Mouse (Mus musculus) midbrain, embryonic 12.5 days (tissue): Measurements from ENCODE around the gene Rnf213. TPM values are rescaled to one million over a fixed set of nuclear protein-coding genes. Genes with fewer than 3 reads are reported as not detected.

Experiments
- ATAC-seq: fragments of 200-750 bp; cut with Nextera tagmentation; 2 replicates; pipeline ENCODE4 v1.8.0; 2017; ENCODE audit warnings: low read depth, moderate TSS enrichment, moderate library complexity; ENCODE audit not compliant: low FRiP score
- H3K27ac ChIP-seq: fragments of 300-500 bp; sonication (generic); replicated peaks from 2 replicates; pipeline ENCODE4 v1.5.1; 2016; ENCODE audit warnings: mild to moderate bottlenecking
- H3K27me3 ChIP-seq: fragments of 300-500 bp; sonication (generic); 2 replicates; pipeline ENCODE4 v1.6.1; 2016; ENCODE audit warnings: mild to moderate bottlenecking
- H3K36me3 ChIP-seq: fragments of 300-500 bp; sonication (generic); 2 replicates; pipeline ENCODE4 v1.6.1; 2016
- H3K4me1 ChIP-seq: fragments of 300-500 bp; sonication (generic); 2 replicates; pipeline ENCODE4 v1.6.1; 2016
- H3K4me2 ChIP-seq: fragments of 300-500 bp; sonication (generic); replicated peaks from 2 replicates; pipeline ENCODE4 v1.6.1; 2016; ENCODE audit warnings: mild to moderate bottlenecking, moderate library complexity
- H3K4me3 ChIP-seq: fragments of 300-500 bp; sonication (generic); 2 replicates; pipeline ENCODE4 v1.5.1; 2016; ENCODE audit warnings: mild to moderate bottlenecking
- H3K9ac ChIP-seq: fragments of 300-500 bp; sonication (generic); replicated peaks from 2 replicates; pipeline ENCODE4 v1.6.1; 2016; ENCODE audit warnings: mild to moderate bottlenecking, moderate library complexity
- H3K9me3 ChIP-seq: fragments of 300-500 bp; sonication (generic); 2 replicates; pipeline ENCODE4 v1.6.1; 2016; ENCODE audit warnings: mild to moderate bottlenecking
- WGBS: fragments of 180-500 bp; shearing (Covaris S2); methylation state at CpG from one replicate; pipeline ENCODE4 v1.1.7; 2016; 5-methylcytosine and 5-hydroxymethylcytosine counted together
- polyA plus RNA-seq: library from polyadenylated mRNA; unstranded; fragments of >200 nt; fragmentation: Nextera tagmentation; extraction: Ambion mirVana; gene quantifications from 2 replicates; pipeline ENCODE4 v1.2.1, GENCODE M21; 2016

Gene Rnf213
- polyA plus RNA-seq, 1 experiment from 2014 or later, result 1.2 TPM

- 93% methylated on average over 4 of the region's 4 CpGs for whole genome bisulfite sequencing
These were observed 85.0 kb downstream of the Rnf213 start for GRCm38 (mm10) chr11:119477876-119478275.

GRCm38 (mm10) chr11:119490861-119491689 lies 98.2 kb downstream of the Rnf213 start, which contains the start of gene Endov:
Endov (plus strand) TSS chr11:119491347.
- WGBS, result under 1% methylated on average over 60 of the region's 66 CpGs
- Histone ChIP-seq H3K9ac (peak within 1 kb of the TSS; percentile 90), H3K27me3 (peaks cover 14% of the 10 kb centered on the region; the same call in 1 of the 2 replicates), H3K36me3 (peaks cover 12% of the 10 kb centered on the region), H3K27ac (peak within 1 kb of the TSS; percentile 92), H3K4me1 (peaks cover 25% of the 10 kb centered on the region), H3K9me3 (no peaks in the 10 kb centered on the region), H3K4me3 (peak within 1 kb of the TSS; percentile 85), H3K4me2 (peak within 1 kb of the TSS; percentile 85)
- ATAC-seq, result peak; percentile 94

More at GRCm38 (mm10) chr11:119477876-119478275, 85.0 kb downstream of the Rnf213 start:
- no peaks in the 10 kb centered on the region for H3K36me3 ChIP-seq
- no peak overlapping the region for H3K4me3 ChIP-seq
- no peaks in the 10 kb centered on the region for H3K4me1 ChIP-seq
- no peak overlapping the region for H3K4me2 ChIP-seq
- H3K27me3 ChIP-seq, result no peaks in the 10 kb centered on the region
- H3K27ac ChIP-seq, result no peak overlapping the region
- no peak overlapping the region for H3K9ac ChIP-seq
- no peak for ATAC-seq
- H3K9me3 ChIP-seq, result no peaks in the 10 kb centered on the region

- Histone ChIP-seq H3K27me3 (peaks cover 14% of the 10 kb centered on the region; the same call in 1 of the 2 replicates), H3K4me2 (peak overlapping the region; percentile 85), H3K9me3 (no peaks in the 10 kb centered on the region), H3K27ac (peak overlapping the region; percentile 92), H3K9ac (peak overlapping the region; percentile 90), H3K4me3 (peak overlapping the region; percentile 85), H3K4me1 (peaks cover 25% of the 10 kb centered on the region), H3K36me3 (peaks cover 12% of the 10 kb centered on the region)
- no peak for ATAC-seq
- 7% methylated on average over 27 of the region's 27 CpGs for WGBS
These were observed 98.8 kb downstream of the Rnf213 start for GRCm38 (mm10) chr11:119491690-119492087.

GRCm38 (mm10) chr11:119492830-119493229 lies 99.9 kb downstream of the Rnf213 start:
- peak overlapping the region; percentile 85; the same call in 1 of the 2 replicates for H3K4me3 ChIP-seq
- H3K4me2 ChIP-seq, result peak overlapping the region; percentile 85
- 96% methylated on average over 6 of the region's 6 CpGs for WGBS
- no peaks in the 10 kb centered on the region for H3K9me3 ChIP-seq
- no peak for ATAC-seq
- H3K27me3 ChIP-seq, result peaks cover 14% of the 10 kb centered on the region; the same call in 1 of the 2 replicates
- no peak overlapping the region for H3K27ac ChIP-seq
- H3K36me3 ChIP-seq, result peaks cover 13% of the 10 kb centered on the region
- peaks cover 25% of the 10 kb centered on the region for H3K4me1 ChIP-seq
- H3K9ac ChIP-seq, result peak overlapping the region; percentile 90

- H3K36me3 ChIP-seq, result peaks cover 20% of the 10 kb centered on the region
- no peak for ATAC-seq
- no peak overlapping the region for H3K9ac ChIP-seq
- no peak overlapping the region for H3K27ac ChIP-seq
- H3K27me3 ChIP-seq, result peaks cover 14% of the 10 kb centered on the region; the same call in 1 of the 2 replicates
- H3K9me3 ChIP-seq, result no peaks in the 10 kb centered on the region
- H3K4me1 ChIP-seq, result peaks cover 25% of the 10 kb centered on the region
- 85% methylated on average over 4 of the region's 4 CpGs for WGBS
- no peak overlapping the region for H3K4me2 ChIP-seq
- no peak overlapping the region for H3K4me3 ChIP-seq
These were observed 100.6 kb downstream of the Rnf213 start for GRCm38 (mm10) chr11:119493516-119493915.

- Histone ChIP-seq H3K4me2 (no peak overlapping the region), H3K9ac (no peak overlapping the region), H3K27me3 (no peaks in the 10 kb centered on the region), H3K9me3 (no peaks in the 10 kb centered on the region), H3K36me3 (peaks cover 43% of the 10 kb centered on the region), H3K4me1 (peaks cover 18% of the 10 kb centered on the region), H3K27ac (no peak overlapping the region), H3K4me3 (no peak overlapping the region)
- 96% methylated on average over 5 of the region's 5 CpGs for WGBS
- no peak for ATAC-seq
These were observed 103.2 kb downstream of the Rnf213 start for GRCm38 (mm10) chr11:119496147-119496546.

GRCm38 (mm10) chr11:119497451-119497850 lies 104.6 kb downstream of the Rnf213 start:
- 85% methylated on average over 4 of the region's 4 CpGs for WGBS
- no peak overlapping the region for H3K4me3 ChIP-seq
- ATAC-seq, result no peak
- no peak overlapping the region for H3K9ac ChIP-seq
- H3K4me1 ChIP-seq, result peaks cover 13% of the 10 kb centered on the region
- no peaks in the 10 kb centered on the region for H3K27me3 ChIP-seq
- no peaks in the 10 kb centered on the region for H3K9me3 ChIP-seq
- no peak overlapping the region for H3K4me2 ChIP-seq
- no peak overlapping the region for H3K27ac ChIP-seq
- H3K36me3 ChIP-seq, result peaks cover 55% of the 10 kb centered on the region

- Histone ChIP-seq H3K9ac (no peak overlapping the region), H3K4me1 (peaks cover 1% of the 10 kb centered on the region; the same call in 1 of the 2 replicates), H3K27ac (no peak overlapping the region), H3K9me3 (no peaks in the 10 kb centered on the region), H3K27me3 (no peaks in the 10 kb centered on the region), H3K4me2 (no peak overlapping the region), H3K36me3 (peaks cover 71% of the 10 kb centered on the region), H3K4me3 (no peak overlapping the region)
- WGBS, result 96% methylated on average over 4 of the region's 4 CpGs
- ATAC-seq, result no peak
These were observed 106.4 kb downstream of the Rnf213 start for GRCm38 (mm10) chr11:119499297-119499696.

- H3K9ac ChIP-seq, result no peak overlapping the region
- H3K27ac ChIP-seq, result no peak overlapping the region
- no peaks in the 10 kb centered on the region for H3K9me3 ChIP-seq
- H3K4me1 ChIP-seq, result no peaks in the 10 kb centered on the region
- ATAC-seq, result no peak
- H3K36me3 ChIP-seq, result peaks cover 75% of the 10 kb centered on the region
- WGBS, result 81% methylated on average over 2 of the region's 2 CpGs
- no peaks in the 10 kb centered on the region for H3K27me3 ChIP-seq
- no peak overlapping the region for H3K4me3 ChIP-seq
- H3K4me2 ChIP-seq, result no peak overlapping the region
These were observed 107.1 kb downstream of the Rnf213 start for GRCm38 (mm10) chr11:119500011-119500410.

- Histone ChIP-seq H3K4me3 (no peak overlapping the region), H3K9ac (peak overlapping the region; percentile 28; the same call in 1 of the 2 replicates), H3K27me3 (no peaks in the 10 kb centered on the region), H3K4me1 (peaks cover 4% of the 10 kb centered on the region; the same call in 1 of the 2 replicates), H3K36me3 (peaks cover 90% of the 10 kb centered on the region), H3K4me2 (no peak overlapping the region), H3K27ac (no peak overlapping the region), H3K9me3 (no peaks in the 10 kb centered on the region)
- peak; percentile 80 for ATAC-seq
These were observed 110.8 kb downstream of the Rnf213 start for GRCm38 (mm10) chr11:119503675-119504074.

GRCm38 (mm10) chr11:119506386-119506785 lies 113.5 kb downstream of the Rnf213 start:
- 90% methylated on average over 4 of the region's 4 CpGs for WGBS
- Histone ChIP-seq H3K4me2 (no peak overlapping the region), H3K9me3 (no peaks in the 10 kb centered on the region), H3K4me1 (peaks cover 26% of the 10 kb centered on the region), H3K36me3 (peaks cover 66% of the 10 kb centered on the region), H3K27me3 (no peaks in the 10 kb centered on the region), H3K9ac (no peak overlapping the region), H3K27ac (no peak overlapping the region), H3K4me3 (no peak overlapping the region)
- ATAC-seq, result no peak

GRCm38 (mm10) chr11:119507772-119508171 lies 114.9 kb downstream of the Rnf213 start:
- H3K27me3 ChIP-seq, result 0 out of 2 replicates have a peak, but pooled peaks cover 7% of the 10 kb centered on the region
- H3K36me3 ChIP-seq, result peaks cover 53% of the 10 kb centered on the region
- 87% methylated on average over 8 of the region's 8 CpGs for WGBS
- H3K27ac ChIP-seq, result 0 out of 2 replicates have a peak overlapping the region, but pooled peaks have one; percentile 76
- H3K9ac ChIP-seq, result no peak overlapping the region
- H3K9me3 ChIP-seq, result no peaks in the 10 kb centered on the region
- H3K4me1 ChIP-seq, result peaks cover 37% of the 10 kb centered on the region
- no peak for ATAC-seq
- no peak overlapping the region for H3K4me3 ChIP-seq
- H3K4me2 ChIP-seq, result no peak overlapping the region
